Mouse (Mus musculus): Measurements from ENCODE around the gene Cdr2.
"Not testable (repeated sequence)": the region's sequence is repeated elsewhere in the genome, so short reads cannot be mapped to it uniquely, and the experiment has no call there.

The Cdr2 gene

DNA sequence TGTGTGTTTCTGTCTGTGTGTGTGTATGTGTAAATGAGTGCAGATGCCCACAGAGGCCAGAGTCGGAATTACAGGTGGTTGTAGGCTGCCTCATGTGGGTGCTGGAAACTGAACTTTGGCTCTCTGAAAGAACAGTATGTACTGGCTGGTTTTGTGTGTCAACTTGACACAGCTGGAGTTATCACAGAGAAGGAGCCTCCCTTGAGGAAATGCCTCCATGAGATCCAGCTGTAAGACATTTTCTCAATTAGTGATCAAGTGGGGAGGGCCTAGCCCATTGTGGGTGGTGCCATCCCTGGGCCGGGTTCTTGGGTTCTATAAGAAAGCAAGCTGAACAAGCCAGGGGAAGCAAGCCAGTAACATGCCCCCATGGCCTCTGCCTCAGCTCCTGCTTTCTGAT, 9.6 kb downstream of the Cdr2 start:
- not testable (repeated sequence) for DNase-seq (ENCODE audit: low spot score in 2 of 2)

DNA sequence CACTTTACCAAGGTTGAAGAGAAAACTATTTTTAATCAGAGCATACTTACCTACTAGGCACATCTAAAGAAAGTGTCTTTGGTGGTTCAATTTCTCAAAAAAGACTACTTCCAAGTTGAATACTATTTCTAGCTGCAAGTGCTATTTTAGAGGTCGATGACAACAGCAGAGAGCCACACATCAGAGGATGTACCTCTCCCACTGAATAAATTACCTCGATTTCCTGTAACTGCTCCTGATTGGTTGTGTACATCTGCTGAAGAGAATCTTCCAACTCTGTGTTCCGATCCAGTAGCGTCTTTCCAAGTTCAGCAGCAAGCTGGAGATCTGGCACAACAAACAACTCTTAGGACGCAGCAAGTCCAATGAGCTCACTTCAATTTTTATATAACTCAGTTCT, 12.0 kb downstream of the Cdr2 start:
- no peak for DNase-seq (ENCODE audit: low spot score in 2 of 2)

DNA sequence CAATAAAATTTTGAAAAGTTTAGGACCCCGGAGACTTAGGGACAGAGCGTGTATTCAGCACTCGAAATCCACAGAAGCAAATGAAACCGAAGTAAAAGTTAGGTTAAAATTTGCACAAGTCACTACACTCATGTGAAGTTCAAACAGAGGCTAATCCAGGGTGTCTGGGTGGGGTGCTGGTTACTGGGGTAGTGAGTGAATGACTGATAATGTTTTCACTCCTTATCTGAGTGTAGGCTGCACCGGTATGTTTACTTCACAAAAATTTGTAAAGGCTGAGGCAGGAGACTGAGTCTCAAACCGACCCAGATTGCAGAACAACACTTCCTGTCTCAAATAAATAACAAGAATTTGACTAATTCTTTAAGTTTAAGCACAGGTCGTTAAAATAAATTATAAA, 12.9 kb downstream of the Cdr2 start:
- DNase-seq (ENCODE audit: low spot score in 2 of 2), result no peak

DNA sequence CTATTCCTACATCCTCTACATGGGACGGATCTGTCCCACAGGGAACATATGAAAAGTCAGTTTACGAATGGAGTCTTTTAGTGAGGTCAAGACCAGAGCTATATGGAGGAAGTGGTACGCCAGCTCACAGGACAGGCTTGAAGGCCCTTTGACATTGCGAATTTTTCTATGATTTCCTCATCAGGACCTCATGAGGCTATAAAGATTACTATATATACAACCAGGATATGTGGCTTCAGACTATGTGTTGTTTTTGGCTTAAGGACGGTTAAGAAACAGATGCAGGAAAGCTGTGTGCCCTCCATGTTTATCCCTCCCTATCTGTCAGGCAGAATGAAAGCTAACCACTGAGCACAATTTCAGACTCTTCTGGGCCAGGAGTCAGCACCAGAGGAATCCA, 19.0 kb downstream of the Cdr2 start:
- DNase-seq (ENCODE audit: low spot score in 2 of 2), result no peak

DNA sequence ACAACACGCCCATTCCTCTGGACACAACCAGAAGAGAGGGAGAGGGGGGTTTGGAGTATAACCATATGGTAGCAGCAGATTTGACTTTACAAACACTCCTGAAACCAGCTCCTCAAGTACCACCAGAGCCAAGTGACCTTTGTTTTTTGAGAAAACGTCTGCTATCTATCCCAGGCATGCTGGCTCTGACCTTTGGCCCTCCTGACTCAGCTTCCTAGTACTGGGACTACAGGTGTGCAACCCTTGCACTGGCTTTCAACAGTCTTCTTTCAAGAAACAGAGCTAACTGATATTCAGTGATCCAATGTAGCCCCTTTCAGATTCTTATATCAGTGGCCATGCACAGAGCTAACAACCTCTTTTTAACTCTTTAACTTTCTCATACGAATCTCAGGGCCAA, 20.2 kb downstream of the Cdr2 start:
- no peak for DNase-seq (ENCODE audit: low spot score in 2 of 2)

DNA sequence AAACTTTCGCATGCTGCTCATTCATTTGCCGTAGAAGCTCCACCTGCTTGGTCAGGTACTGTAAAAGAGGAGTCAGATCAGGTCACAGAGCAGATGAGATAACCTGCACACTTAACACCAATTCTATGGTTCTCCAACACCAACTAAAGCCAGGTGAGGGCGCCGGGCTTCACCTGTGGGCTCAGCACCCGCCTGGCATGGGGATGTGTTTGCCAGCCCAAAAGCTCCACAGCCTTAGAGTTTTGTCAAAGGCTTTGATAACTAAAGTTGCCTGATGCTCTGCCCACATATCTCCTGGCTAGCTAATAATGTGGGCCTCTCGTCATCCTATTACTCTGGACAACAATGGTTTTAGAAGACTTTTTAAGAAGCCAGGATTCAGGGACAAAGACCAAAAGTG, 21.5 kb downstream of the Cdr2 start:
- DNase-seq (ENCODE audit: low spot score in 2 of 2), result no peak

DNA sequence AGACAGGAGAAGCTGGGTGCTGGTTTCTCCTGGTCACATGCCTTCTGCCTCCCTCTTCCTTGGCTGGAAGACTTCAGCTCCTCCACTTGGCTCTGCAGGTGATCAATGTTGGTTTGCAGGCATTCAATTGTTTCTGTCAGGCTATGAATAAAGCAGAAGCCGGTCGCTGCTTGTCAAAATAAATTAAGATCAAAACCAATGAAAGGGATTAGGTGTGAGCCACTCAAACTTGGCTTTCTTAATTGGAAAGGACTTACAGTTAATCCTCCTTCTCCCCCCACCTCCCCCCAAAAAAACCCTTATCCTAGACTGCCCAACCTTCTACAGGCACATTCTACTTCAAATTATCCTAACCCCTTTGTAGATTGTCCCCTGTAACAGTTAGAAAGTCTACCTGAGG, 22.0 kb downstream of the Cdr2 start:
- DNase-seq (ENCODE audit: low spot score in 2 of 2), result no peak

DNA sequence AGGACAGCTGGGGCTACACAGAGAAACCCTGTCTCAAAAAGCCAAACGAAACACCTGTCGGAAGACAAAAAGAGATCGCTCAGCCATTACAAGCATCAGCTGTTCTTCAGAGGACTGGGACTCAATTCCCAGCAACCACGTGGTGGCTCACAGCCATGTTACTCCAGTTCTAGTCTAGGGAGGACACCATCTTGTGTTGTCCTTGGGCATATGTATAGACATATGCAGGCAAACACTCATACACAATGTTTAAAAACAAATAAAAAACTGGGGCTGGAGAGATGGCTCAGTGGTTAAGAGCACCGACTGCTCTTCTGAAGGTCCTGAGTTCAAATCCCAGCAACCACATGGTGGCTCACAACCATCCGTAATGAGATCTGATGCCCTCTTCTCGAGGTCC, 28.5 kb downstream of the Cdr2 start:
- DNase-seq (ENCODE audit: low spot score in 2 of 2), result not testable (repeated sequence)

DNA sequence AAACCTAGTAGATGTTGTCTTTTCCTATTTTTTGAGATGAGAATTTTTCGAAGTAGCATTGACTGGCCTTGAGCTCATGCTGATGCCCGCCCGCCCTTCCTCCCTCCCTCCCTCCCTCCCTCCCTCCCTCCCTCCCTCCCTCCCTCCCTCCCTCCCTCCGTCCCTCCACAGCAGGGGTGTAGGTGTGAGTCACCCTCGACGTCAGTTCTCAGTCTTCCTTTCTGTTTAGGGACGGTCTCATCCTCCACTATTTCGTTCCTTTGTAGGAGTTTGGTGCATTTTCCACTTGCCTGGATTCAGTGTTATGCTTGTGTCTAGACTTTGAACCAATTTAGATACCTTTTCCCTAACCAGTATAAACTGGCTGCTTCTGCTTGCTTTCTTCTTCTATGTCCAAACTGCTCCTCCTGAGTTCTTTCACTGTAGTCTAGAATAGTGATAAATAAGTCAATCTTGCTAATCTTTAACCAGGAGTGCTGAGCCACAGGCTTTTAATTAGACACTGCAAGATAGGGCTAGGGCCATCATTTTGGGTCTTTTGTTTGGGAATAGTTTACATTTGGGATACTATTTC, 38.1 kb downstream of the Cdr2 start:
- no peak for DNase-seq (ENCODE audit: low spot score in 2 of 2)

DNA sequence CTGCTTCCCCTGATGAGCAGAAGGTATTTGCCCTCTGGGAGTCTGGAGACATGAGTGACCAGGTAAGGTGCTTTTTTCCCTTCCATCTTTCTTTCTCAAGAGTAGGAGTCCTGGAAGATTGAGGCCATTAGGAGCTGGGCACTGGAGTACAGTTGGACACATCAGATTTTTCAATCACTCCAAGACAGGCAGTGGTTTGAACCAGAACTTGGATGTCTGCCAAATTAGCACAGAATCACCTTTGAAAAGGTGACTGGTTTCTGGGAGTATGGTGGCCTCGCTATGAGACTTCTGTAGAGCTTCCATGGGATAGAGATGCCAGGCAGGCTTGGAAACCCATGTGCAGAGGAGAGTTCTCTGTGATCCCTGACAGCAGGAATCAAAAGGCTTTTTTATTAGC, 39.6 kb downstream of the Cdr2 start:
- DNase-seq (ENCODE audit: low spot score in 2 of 2), result no peak

DNA sequence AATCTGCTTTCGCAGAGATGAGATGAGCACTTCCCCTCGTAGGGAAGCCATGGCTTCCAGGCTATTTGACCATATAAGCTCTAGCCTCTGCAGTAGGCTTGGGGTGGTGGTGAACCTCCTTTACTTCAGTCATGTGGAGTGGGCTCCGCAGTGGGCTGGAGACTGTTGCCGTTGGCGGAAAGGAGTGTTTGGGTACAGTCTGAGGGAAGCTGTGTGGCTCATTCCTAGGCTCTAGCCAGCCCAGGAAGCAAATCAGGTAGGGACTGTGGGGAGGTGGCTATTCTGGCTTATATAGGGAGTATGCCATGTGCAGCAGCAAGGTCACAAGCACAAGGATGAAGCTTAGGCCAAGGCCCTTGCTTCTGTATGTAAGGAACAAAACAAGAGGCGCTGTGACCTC, 40.9 kb downstream of the Cdr2 start:
- no peak for DNase-seq (ENCODE audit: low spot score in 2 of 2)

DNA sequence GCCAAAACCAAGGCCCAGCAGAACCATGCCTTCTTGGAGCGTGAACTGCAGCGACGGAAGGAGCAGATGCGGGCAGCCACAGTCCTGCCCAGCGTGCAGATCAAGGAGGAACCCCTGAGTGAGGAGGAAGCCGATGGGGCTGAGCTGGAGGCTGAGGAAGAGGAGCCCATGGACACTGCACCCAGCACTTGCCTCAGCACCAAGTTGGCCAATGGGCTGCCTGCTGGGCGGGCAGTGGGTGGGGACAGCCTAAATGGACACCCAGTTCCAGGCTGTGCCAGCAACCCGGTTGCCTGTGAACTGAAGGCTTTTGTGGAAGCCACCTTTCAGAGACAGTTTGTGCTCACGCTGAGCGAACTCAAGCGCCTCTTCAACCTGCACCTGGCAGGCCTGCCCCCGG, 41.8 kb downstream of the Cdr2 start:
- no peak for DNase-seq (ENCODE audit: low spot score in 2 of 2)

DNA sequence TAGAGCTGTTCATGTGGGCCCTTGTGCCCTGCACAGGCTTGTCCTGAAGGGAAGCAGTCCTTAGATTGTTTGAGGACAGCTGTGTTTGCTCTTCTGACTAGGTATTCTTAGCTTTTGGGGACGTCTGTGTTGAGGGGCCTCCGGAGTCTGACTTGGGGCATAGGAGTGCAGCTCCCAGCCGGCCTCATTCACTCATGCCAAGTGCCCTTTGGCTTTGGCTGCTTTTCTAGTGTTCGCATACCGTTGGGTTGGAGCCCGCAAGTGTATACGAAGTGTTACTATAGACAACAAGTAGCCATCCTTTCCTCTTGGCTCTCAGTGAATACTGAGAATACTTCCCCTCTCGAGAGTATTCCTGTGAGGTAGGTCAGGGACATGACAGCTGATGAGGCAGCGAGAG, 43.9 kb downstream of the Cdr2 start:
- no peak for DNase-seq (ENCODE audit: low spot score in 2 of 2)

DNA sequence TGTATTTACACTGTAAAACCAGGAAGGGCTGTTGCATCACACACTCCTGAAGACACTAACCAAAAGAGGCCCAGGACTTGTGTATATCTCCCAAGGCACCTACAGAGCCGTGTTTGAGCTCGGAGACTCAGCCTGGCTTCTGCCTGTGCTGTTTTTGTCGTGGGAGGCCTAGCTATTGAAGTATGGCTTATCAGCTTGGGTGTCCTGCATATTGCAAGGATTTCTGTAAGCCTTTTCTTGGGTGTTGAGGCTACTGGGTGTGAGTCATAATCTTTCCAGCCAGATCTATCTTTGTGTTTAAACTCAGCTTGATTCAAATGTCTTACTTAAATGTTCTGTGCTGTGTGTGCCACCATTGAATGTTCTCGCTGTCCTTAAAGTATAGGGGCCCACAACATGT, 45.6 kb downstream of the Cdr2 start:
- DNase-seq (ENCODE audit: low spot score in 2 of 2), result peak; percentile 40 to 43

DNA sequence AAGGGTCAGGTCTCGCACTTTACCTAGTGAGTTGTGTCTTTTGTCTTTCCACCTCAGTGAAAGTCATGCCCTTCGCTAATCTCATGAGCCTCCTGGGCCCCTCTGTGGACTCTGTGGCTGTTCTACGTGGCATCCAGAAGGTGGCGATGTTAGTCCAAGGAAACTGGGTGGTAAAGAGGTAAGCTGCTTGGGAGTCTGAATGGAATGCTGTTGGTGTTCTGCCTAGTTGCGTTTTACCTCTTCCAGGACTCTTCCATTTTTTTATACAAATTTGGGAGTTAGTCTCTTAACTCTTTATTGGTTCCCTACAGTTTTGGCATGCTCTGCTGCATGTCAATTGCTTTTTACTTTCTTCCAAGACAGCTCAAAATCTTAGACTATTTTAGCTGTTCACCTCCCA, 47.4 kb downstream of the Cdr2 start:
- peak; percentile 50 to 68 for DNase-seq (ENCODE audit: low spot score in 2 of 2)

DNA sequence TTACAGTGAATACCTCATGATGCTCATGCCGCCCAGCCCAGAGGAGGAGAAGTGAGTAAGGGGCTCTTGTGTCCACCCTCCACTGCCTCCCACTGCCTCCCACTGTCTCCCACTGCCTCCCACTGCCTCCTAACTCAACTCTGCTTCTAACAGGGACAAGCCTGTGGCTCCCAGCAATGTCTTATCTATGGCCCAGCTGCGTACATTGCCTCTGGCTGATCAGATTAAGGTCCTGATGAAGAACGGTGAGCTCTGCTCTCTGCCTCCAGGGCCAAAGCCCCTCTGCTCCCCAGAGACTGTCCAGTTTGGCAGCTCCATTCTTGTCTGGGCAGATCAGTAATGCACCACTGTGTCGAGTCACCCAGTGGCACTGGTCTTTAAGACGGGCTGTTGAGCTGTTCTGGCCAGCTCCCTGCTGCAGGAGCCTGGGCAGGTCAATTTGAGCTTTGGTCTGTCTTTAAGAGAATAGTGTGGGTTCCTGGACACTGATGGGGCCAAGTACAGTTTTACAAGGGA, 48.4 kb downstream of the Cdr2 start:
- DNase-seq (ENCODE audit: low spot score in 2 of 2), result no peak

DNA sequence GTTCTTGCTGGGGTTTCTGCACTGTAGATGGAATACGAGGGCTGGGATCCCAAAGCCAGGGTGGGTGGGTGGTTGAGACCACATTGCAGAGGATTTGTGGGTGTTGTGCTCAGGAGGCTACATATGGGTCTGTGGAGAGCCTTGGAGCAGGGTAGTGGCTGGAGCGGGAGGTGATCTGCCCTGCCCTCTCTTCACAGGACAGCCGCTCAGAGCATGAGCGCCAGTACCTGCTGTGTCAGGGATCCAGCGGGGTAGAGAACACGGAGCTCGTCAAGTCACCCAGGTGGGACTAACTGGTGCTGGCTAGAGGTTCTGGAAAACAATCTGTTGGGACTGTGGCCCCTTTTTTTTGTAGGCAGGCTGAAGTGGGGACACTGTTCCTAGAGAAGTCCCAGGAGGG, 49.0 kb downstream of the Cdr2 start:
- DNase-seq (ENCODE audit: low spot score in 2 of 2), result no peak

DNA sequence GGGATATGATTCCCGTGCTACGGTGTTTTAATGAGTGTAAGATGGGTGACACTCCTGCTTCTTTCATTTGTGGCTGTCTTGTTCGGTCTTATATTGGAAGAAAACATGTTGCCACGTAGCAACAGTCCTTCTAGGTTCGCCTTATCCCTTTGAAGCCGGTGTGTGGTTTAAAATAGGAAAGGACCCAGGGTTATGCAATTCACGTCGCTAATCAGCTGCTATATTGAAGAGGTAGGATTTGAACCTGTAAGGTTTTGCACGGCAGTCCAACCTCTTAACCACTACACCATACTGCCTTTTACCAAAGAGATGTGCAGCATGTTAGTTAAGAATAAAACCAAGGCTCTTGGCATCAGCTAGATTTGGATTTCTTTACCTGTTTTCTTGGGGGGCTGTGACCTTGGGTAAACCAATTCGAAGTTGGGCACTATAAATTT, 63.6 kb downstream of the Cdr2 start:
- peak; percentile 66 to 78 for DNase-seq (ENCODE audit: low spot score in 2 of 2)

DNA sequence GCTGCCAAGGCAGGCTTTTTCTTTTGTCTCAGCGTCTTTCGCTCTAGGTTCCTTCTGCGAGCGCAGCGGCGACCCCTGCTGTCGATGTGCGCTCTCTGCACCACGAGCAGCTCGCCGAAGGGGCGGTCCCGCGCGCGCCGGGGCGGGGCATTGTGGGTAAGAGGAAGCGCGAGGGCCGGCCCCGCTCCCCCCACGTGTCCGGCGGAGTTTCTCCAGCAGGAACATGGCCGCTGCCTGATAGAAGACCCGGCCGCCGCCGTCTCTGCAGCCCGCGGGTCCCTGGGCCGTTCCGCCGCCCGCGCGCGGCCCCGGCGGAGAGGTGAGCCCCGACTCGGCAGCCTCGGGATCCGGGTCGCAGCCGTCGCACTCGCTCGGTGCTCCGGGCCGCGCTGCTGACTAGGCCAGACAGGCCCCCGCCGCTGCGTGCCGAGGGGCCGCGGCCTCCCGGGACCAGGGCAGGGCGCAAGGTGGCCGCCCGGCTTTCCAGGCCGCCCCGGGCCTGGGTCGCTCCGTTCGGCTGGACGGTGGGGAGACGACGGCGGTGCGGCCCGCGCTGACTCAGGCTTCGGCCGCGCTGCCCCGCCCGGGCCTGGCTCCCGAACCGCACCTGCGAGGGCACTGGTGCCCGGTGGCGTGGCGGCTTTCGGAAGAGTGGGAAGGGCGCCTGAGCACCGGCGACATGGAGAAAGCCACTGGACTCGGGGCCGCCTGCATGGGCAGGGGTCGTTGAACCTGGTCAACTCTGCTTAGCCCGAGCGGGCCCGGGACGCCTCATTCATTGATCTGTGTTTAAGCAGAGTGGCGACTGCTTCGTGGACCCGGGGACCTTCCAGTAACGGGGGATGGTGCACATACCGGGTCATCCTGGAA, 64.3 kb downstream of the Cdr2 start, which contains the start of gene Polr3e:
TSS of gene Polr3e (plus strand) at position 153 of the 870 bp plus-strand sequence.
- DNase-seq (ENCODE audit: low spot score in 2 of 2), result peak; percentile 100

DNA sequence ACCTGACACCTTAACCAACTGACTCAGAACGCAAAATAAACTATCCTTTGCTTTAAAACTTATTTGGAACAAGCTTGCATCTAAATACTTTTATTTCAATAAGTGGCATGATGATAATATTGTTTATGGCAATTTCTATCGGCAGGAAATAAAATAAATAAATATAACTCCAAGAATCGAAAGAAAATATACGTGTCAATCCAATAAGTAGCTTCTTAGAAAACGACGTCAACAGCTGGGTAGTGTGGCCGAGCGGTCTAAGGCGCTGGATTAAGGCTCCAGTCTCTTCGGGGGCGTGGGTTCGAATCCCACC, 64.9 kb downstream of the Cdr2 start:
- no peak for DNase-seq (ENCODE audit: low spot score in 2 of 2)

DNA sequence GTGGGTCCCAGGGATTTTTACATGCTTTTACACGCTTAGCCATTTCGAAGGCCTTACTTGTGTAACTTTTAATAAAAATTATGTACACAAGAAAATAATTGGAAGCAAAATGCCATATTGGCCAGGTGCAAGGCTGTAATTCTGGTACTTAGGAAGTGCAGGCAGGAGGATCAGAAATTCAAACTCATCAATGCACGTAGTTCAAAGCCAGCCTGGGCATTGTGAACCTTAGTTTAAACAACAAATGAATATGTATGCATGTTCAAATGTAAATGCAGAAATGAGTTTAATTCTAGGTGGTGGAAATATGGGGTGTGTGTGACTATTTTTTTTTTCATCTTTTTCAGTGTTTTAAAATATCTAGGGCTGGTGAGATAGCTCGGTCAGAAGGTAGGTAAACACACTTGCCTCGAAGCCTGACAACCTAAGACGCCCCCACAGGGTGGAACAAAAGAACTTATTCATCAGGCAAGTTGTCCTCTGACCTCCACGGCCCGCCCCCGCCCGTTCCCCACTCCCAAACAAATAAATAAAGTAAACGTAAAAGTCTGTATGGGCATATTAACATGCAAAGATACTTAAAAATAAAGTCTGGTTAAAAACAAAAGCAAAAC, 65.7 kb downstream of the Cdr2 start:
- no peak for DNase-seq (ENCODE audit: low spot score in 2 of 2)

DNA sequence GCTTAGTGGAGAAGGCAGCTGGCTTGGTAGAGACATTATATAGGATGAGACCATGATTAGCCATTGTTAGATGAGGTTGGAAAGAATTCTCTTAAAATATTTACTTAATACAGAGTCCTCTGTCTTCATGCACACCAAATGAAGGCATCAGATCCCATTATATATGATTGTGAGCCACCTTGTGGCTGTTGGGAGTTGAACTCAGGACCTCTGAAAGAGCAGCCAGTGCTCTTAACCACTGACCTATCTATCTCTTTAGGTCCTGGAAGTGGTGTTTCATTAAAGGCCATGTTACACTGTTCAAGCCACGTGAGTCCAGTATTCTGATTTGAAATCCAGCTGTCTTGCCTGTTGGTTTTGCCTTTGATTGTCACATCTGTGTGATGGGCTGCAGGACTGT, 68.8 kb downstream of the Cdr2 start:
- no peak for DNase-seq (ENCODE audit: low spot score in 2 of 2)

DNA sequence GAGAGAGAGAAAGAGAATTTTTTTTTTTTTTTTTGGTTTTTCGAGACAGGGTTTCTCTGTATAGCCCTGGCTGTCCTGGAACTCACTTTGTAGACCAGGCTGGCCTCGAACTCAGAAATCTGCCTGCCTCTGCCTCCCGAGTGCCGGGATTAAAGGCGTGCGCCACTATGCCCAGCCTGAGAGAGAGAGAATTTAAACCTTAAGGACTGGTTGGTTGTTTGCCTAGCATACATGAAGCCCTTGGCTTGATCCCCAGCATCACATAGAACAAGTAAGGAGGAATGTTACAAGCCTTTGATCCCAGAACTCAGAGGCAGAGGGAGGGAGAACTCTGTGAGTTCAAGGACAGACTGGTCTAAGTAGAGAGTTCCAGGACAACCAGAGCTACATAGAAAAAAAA, 70.8 kb downstream of the Cdr2 start:
- not testable (repeated sequence) for DNase-seq (ENCODE audit: low spot score in 2 of 2)
